Mouse (Mus musculus): ENCODE data around the gene Aco2. TPM values are rescaled to one million over a fixed set of nuclear protein-coding genes. Genes with fewer than 3 reads are reported as not detected.

Gene Aco2
- polyA plus RNA-seq, 1 experiment from 2014 or later, result 200 TPM

DNA sequence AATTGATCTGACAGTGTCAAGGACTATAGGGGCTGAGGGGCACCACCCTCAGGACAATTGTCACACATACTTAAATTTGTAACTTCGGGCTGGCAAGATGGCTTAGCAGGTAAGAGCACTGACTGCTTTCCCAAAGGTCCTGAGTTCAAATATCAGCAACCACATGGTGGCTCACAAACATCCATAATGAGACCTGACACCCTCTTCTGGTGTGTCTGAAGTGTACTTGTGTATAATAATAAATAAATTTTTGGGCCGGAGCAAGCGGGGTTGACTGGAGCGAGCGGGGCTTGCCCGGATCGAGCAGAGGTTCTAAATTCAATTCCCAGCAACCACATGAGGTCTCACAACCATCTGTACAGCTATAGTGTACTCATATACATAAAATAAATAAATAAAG lies 31.8 kb upstream of the Aco2 start:
- 88% methylated on average over 7 of the region's 7 CpGs for WGBS
- Histone ChIP-seq H3K4me3 (ENCODE audit: low read depth, low read length) (no peak overlapping the region), H3K9ac (ENCODE audit: low read length) (no peak overlapping the region), H3K27me3 (ENCODE audit: control insufficient read depth, insufficient read depth, low read length) (no peaks in the 10 kb centered on the region), H3K4me1 (ENCODE audit: control insufficient read depth, insufficient read depth, low read length) (0 out of 2 replicates have a peak, but pooled peaks cover 5% of the 10 kb centered on the region), H3K9me3 (ENCODE audit: control insufficient read depth, low read length) (no peaks in the 10 kb centered on the region), H3K27ac (ENCODE audit: low read depth, low read length) (no peak overlapping the region), H3K36me3 (ENCODE audit: control insufficient read depth, insufficient read depth, low read length) (no peaks in the 10 kb centered on the region), H3K4me2 (ENCODE audit: low read depth) (no peak overlapping the region)
- no peak for ATAC-seq (ENCODE audit: insufficient read depth, low FRiP score, low TSS enrichment)
- DNase-seq (ENCODE audit: low spot score), result no peak

DNA sequence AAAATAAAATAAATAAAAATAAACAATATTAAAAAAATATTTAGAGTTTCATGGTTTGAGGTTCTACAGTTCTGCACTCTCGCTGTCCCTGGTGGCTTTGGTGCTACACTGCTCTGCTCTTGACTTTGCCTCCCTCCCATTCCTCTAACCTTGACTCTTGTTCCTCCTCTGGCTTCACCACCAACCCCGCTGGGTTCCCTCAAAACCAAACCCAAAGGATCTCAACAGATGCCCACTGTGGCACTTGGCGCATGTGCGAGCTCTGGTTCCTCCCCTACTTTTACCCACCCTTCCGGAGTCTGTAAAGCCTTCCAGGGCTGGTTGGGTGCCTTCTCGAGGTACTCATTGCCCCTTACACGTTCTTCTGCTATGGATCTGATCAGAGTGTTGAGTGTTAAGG lies 29.8 kb upstream of the Aco2 start:
- Histone ChIP-seq H3K27me3 (ENCODE audit: control insufficient read depth, insufficient read depth, low read length) (no peaks in the 10 kb centered on the region), H3K36me3 (ENCODE audit: control insufficient read depth, insufficient read depth, low read length) (no peaks in the 10 kb centered on the region; the same call in 1 of the 2 replicates), H3K4me3 (ENCODE audit: low read depth, low read length) (no peak overlapping the region), H3K9ac (ENCODE audit: low read length) (no peak overlapping the region), H3K4me1 (ENCODE audit: control insufficient read depth, insufficient read depth, low read length) (no peaks in the 10 kb centered on the region), H3K9me3 (ENCODE audit: control insufficient read depth, low read length) (no peaks in the 10 kb centered on the region), H3K4me2 (ENCODE audit: low read depth) (no peak overlapping the region), H3K27ac (ENCODE audit: low read depth, low read length) (no peak overlapping the region)
- 86% methylated on average over 7 of the region's 7 CpGs for WGBS
- ATAC-seq (ENCODE audit: insufficient read depth, low FRiP score, low TSS enrichment) (no peak), DNase-seq (ENCODE audit: low spot score) (no peak)

DNA sequence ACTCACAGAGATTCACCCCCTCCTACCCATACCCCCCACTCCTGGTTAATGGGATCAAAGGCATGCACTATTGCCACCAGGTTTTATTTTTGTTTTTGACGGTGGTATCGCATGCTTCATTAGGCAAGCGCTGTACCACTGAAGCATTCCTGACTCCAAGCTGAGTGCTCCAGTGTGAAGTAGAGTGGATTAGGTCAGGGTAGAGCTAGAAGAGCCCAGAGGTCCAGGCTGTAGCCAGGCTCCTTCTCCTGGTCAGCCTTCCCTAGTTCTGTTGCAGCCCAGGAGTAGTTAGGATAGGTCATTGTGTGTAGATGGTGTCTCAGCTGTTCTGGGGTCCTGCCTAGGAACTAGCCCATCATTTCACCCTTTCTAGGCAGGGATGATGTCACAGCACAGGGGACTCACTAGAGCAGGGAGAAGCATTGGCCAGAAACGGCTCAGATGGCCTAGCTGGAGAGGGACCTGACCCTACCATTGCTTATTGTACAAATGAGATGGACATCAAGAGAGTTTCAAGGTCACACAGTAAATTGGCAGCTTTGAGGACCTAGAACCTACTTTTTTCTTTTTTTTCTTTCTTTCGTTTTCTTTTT lies 27.0 kb upstream of the Aco2 start:
- DNase-seq (ENCODE audit: low spot score) (no peak), ATAC-seq (ENCODE audit: insufficient read depth, low FRiP score, low TSS enrichment) (no peak)
- Histone ChIP-seq H3K4me3 (ENCODE audit: low read depth, low read length) (no peak overlapping the region), H3K9ac (ENCODE audit: low read length) (no peak overlapping the region), H3K9me3 (ENCODE audit: control insufficient read depth, low read length) (no peaks in the 10 kb centered on the region), H3K4me1 (ENCODE audit: control insufficient read depth, insufficient read depth, low read length) (no peaks in the 10 kb centered on the region), H3K27ac (ENCODE audit: low read depth, low read length) (no peak overlapping the region), H3K27me3 (ENCODE audit: control insufficient read depth, insufficient read depth, low read length) (no peaks in the 10 kb centered on the region), H3K36me3 (ENCODE audit: control insufficient read depth, insufficient read depth, low read length) (peaks cover 2% of the 10 kb centered on the region), H3K4me2 (ENCODE audit: low read depth) (no peak overlapping the region)
- 72% methylated on average over 5 of the region's 5 CpGs for WGBS

DNA sequence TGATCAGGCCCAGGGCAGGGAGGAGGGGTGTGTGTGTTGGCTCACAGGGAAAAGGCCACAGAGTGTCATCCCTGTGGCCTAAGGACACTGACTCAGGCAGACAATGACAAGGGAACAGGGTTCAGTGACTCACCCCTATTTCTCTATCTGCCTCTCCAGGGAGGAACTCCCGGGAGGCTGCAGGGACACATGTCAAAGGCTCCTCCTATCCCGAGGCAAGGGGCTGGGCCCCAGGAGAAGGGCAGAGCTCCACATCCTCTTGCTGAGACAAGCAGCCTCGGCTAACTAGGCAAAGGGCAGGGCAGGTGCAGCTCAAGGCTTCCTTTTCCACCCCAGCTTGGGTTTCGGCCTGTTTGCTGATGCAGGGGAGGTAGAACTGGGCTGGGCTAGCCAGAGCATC lies 26.4 kb upstream of the Aco2 start:
- Histone ChIP-seq H3K27ac (ENCODE audit: low read depth, low read length) (no peak overlapping the region), H3K9ac (ENCODE audit: low read length) (no peak overlapping the region; the same call in 1 of the 2 replicates), H3K27me3 (ENCODE audit: control insufficient read depth, insufficient read depth, low read length) (no peaks in the 10 kb centered on the region), H3K36me3 (ENCODE audit: control insufficient read depth, insufficient read depth, low read length) (peaks cover 2% of the 10 kb centered on the region), H3K9me3 (ENCODE audit: control insufficient read depth, low read length) (no peaks in the 10 kb centered on the region), H3K4me2 (ENCODE audit: low read depth) (no peak overlapping the region), H3K4me3 (ENCODE audit: low read depth, low read length) (no peak overlapping the region), H3K4me1 (ENCODE audit: control insufficient read depth, insufficient read depth, low read length) (no peaks in the 10 kb centered on the region)
- WGBS, result 33% methylated on average over 4 of the region's 4 CpGs
- ATAC-seq (ENCODE audit: insufficient read depth, low FRiP score, low TSS enrichment), result no peak
- DNase-seq (ENCODE audit: low spot score), result no peak

DNA sequence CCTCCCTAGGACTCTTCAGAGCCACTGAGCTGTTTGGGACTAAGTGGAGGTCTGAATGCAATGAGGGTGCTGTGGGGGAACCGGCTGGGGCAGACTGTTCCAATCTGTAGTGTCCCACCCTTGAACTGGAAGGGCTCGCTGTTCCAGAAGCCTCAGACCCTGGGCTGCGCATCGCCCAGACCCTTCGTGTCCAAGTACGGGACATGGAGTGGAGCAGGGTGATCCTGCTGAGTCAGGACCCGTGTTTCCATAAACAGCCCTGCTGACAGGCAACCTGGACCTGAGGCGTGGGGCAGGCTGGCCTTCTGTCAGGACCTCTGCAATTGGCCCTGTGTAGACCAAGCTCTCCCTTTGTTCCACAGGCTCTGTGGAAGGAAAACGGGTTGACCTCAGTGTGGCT lies 25.4 kb upstream of the Aco2 start:
- DNase-seq (ENCODE audit: low spot score), result no peak
- no peak for ATAC-seq (ENCODE audit: insufficient read depth, low FRiP score, low TSS enrichment)
- Histone ChIP-seq H3K9ac (ENCODE audit: low read length) (no peak overlapping the region), H3K27ac (ENCODE audit: low read depth, low read length) (no peak overlapping the region), H3K36me3 (ENCODE audit: control insufficient read depth, insufficient read depth, low read length) (peaks cover 9% of the 10 kb centered on the region), H3K4me3 (ENCODE audit: low read depth, low read length) (no peak overlapping the region), H3K27me3 (ENCODE audit: control insufficient read depth, insufficient read depth, low read length) (no peaks in the 10 kb centered on the region), H3K4me2 (ENCODE audit: low read depth) (no peak overlapping the region), H3K9me3 (ENCODE audit: control insufficient read depth, low read length) (no peaks in the 10 kb centered on the region), H3K4me1 (ENCODE audit: control insufficient read depth, insufficient read depth, low read length) (no peaks in the 10 kb centered on the region)
- 89% methylated on average over 9 of the region's 9 CpGs for WGBS

DNA sequence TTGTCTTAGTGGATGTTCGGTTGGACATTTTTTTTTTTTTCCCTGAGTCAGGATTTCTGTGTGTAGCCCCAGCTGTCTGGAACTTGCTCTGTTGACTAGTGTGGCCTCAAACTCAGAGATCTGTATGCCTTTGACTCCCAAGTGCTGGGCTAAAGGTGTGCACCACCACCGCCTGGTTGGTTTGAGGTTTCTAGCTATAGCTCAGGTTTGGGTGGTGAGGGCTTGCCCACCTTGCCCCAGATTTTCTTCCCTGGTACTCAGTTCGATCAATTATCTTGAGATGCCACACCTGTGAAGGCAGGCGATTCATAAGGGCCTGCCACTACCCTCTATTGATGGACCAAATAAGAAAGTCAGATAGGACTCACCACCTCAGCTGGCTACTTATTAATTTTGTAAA lies 24.9 kb upstream of the Aco2 start:
- H3K4me3 ChIP-seq (ENCODE audit: low read depth, low read length), result no peak overlapping the region
- H3K36me3 ChIP-seq (ENCODE audit: control insufficient read depth, insufficient read depth, low read length), result peaks cover 10% of the 10 kb centered on the region
- H3K9ac ChIP-seq (ENCODE audit: low read length), result no peak overlapping the region
- DNase-seq (ENCODE audit: low spot score) (no peak), ATAC-seq (ENCODE audit: insufficient read depth, low FRiP score, low TSS enrichment) (no peak)
- WGBS, result 86% methylated on average over 4 of the region's 4 CpGs
- H3K9me3 ChIP-seq (ENCODE audit: control insufficient read depth, low read length), result no peaks in the 10 kb centered on the region
- no peak overlapping the region for H3K27ac ChIP-seq (ENCODE audit: low read depth, low read length)
- no peaks in the 10 kb centered on the region for H3K27me3 ChIP-seq (ENCODE audit: control insufficient read depth, insufficient read depth, low read length)
- no peak overlapping the region for H3K4me2 ChIP-seq (ENCODE audit: low read depth)
- no peaks in the 10 kb centered on the region for H3K4me1 ChIP-seq (ENCODE audit: control insufficient read depth, insufficient read depth, low read length)

DNA sequence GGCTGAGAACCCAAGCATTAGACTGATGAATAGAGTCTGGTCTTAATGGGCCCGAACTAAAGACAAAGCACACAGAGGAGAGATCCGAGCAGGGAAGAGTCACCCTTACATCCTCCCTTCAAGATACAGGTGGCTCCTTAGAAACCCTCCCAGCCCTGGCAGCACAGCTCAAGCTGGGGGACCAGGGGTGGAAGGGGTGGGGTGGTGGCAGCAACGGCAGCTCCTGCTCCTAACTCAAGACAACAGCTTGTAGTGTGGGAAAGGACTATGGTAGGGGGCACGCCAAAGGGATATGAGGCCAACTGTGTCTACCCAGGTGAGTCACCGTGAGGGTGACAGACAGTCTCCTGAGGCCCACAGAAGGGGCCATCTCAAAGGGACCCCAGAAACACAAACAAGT lies 24.2 kb upstream of the Aco2 start:
- H3K27ac ChIP-seq (ENCODE audit: low read depth, low read length), result no peak overlapping the region
- peaks cover 10% of the 10 kb centered on the region for H3K36me3 ChIP-seq (ENCODE audit: control insufficient read depth, insufficient read depth, low read length)

DNA sequence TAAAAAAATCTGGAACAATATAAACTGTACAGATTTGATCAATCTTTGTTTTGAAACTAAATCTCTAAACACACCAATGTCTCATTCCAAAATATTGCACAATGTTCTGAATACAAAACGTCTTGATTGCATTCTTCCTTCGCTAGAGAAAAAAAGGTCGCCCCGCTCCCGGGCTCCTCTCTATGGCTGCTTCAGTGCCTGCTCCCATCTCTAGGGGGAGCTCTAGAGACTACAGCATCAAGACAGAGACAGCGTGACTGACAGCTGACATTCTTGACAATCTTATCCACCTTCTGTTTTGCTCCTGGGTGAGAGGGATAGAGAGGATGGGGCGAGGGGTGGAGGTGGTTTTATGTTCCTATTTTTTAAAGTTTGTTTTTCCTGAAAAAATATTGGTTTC lies 23.8 kb upstream of the Aco2 start:
- H3K9me3 ChIP-seq (ENCODE audit: control insufficient read depth, low read length), result no peaks in the 10 kb centered on the region
- peak; percentile 56 for DNase-seq (ENCODE audit: low spot score)
- no peak overlapping the region for H3K4me2 ChIP-seq (ENCODE audit: low read depth)
- 51% methylated on average over 7 of the region's 7 CpGs for WGBS
- no peak overlapping the region for H3K27ac ChIP-seq (ENCODE audit: low read depth, low read length)
- no peaks in the 10 kb centered on the region for H3K4me1 ChIP-seq (ENCODE audit: control insufficient read depth, insufficient read depth, low read length)
- peaks cover 10% of the 10 kb centered on the region for H3K36me3 ChIP-seq (ENCODE audit: control insufficient read depth, insufficient read depth, low read length)
- no peak for ATAC-seq (ENCODE audit: insufficient read depth, low FRiP score, low TSS enrichment)
- no peak overlapping the region for H3K9ac ChIP-seq (ENCODE audit: low read length)
- H3K4me3 ChIP-seq (ENCODE audit: low read depth, low read length), result no peak overlapping the region
- no peaks in the 10 kb centered on the region for H3K27me3 ChIP-seq (ENCODE audit: control insufficient read depth, insufficient read depth, low read length)

More for the DNA sequence above, 24.2 kb upstream of the Aco2 start:
- H3K4me2 ChIP-seq (ENCODE audit: low read depth), result no peak overlapping the region
- H3K9ac ChIP-seq (ENCODE audit: low read length), result no peak overlapping the region
- H3K27me3 ChIP-seq (ENCODE audit: control insufficient read depth, insufficient read depth, low read length), result no peaks in the 10 kb centered on the region
- H3K4me1 ChIP-seq (ENCODE audit: control insufficient read depth, insufficient read depth, low read length), result no peaks in the 10 kb centered on the region
- no peaks in the 10 kb centered on the region for H3K9me3 ChIP-seq (ENCODE audit: control insufficient read depth, low read length)
- no peak for DNase-seq (ENCODE audit: low spot score)
- no peak for ATAC-seq (ENCODE audit: insufficient read depth, low FRiP score, low TSS enrichment)
- WGBS, result 91% methylated on average over 5 of the region's 5 CpGs
- H3K4me3 ChIP-seq (ENCODE audit: low read depth, low read length), result no peak overlapping the region

DNA sequence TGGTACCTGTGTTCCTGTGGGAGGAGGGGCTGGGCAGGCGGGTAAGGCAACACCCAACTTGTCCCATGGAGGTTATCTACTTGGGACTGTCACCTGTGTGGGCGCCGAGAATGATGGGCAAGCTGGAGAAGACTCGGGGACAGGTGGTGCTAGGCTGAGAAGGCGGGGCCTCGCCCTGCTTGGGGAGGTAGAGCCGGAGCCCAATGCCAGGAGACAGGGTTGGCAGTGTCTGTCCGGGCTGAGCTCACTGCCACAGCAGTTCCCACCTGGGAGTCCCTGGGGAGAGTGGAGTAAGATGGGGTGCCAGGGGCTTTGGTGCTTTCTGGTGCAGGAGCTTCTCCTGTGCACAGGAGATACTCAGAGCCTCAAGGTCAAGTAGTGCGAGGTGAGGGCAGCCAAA lies 23.0 kb upstream of the Aco2 start:
- WGBS, result 85% methylated on average over 9 of the region's 9 CpGs
- Histone ChIP-seq H3K4me1 (ENCODE audit: control insufficient read depth, insufficient read depth, low read length) (no peaks in the 10 kb centered on the region), H3K27ac (ENCODE audit: low read depth, low read length) (no peak overlapping the region), H3K4me3 (ENCODE audit: low read depth, low read length) (no peak overlapping the region), H3K9ac (ENCODE audit: low read length) (no peak overlapping the region), H3K27me3 (ENCODE audit: control insufficient read depth, insufficient read depth, low read length) (no peaks in the 10 kb centered on the region), H3K9me3 (ENCODE audit: control insufficient read depth, low read length) (no peaks in the 10 kb centered on the region), H3K4me2 (ENCODE audit: low read depth) (no peak overlapping the region), H3K36me3 (ENCODE audit: control insufficient read depth, insufficient read depth, low read length) (peaks cover 10% of the 10 kb centered on the region)
- ATAC-seq (ENCODE audit: insufficient read depth, low FRiP score, low TSS enrichment) (no peak), DNase-seq (ENCODE audit: low spot score) (no peak)
